Mouse (Mus musculus): ENCODE measurements at regions not wholly inside any gene's neighbourhood (a gene's known extent, or its start where the extent isn't known, plus 50 kb on each side); places are given as distances from the start of the nearest gene placed in this dataset.
"Not testable (repeated sequence)": the region's sequence is repeated elsewhere in the genome, so short reads cannot be mapped to it uniquely, and the experiment has no call there.

DNA sequence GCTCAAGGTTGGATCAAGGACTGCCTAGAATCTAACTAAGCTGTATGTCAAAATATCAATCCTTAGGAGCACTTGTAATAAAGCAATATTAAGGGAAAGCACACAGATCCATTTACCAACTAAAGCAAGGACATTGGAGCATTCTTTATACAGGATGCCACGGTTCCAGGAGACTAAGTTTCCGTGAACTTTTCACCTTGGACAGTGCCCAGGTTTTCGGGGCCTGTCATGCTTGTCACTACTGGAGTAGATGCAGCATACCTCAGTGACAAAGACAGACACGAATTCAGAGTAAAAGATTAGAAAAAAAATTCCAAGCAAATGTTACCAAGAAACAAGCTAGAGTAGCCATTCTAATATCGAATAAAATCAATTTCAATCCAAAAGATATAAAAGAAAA, 543.6 kb downstream of the Slitrk5 start:
- intact Hi-C loops (cut with DNase I) = not testable (repeated sequence)

DNA sequence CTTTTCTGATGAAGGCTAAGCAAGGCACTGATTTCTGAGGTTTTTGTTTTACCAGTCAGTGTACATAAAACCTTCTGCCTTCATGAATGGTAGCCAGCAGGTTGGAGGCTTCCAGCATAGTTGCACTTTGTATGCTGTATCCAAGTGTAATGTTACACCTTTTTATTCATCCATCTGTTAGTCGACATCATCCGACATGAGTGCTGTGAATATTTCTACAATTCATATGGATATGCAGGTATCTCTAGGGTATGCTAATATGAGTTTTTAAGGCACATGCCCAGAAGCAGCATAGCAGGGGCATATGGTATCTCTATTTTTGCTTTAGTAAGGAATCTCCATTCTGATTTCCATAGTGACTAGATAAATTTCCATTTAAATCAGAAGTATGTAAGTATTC, 555.6 kb downstream of the Slitrk5 start:
- DNase-seq (ENCODE audit: low spot score in 2 of 2) = peak in 1 of 2 experiments; percentile 8
- intact Hi-C loops (cut with DNase I) = no loop called here

More for the DNA sequence above, 543.6 kb downstream of the Slitrk5 start:
- not testable (repeated sequence) for DNase-seq (ENCODE audit: low spot score in 2 of 2)

DNA sequence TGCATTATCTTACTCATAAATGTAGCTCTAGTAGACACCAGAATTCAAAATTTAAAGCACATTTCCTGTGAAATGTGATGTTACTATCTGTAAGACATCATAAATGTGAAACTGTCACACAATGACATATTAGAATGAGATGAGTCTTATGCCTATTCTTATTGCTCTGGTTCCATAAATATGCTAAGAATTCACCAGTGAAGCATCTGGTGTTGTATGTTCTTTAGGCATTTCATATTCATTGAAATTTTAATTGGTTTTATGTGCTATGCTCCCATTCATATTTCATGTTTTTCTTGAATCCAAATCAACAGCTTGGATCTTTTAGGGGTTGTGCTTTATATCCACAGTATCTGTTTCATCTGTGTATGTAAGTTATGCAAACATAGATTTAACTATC, 564.6 kb downstream of the Slitrk5 start:
- intact Hi-C loops (cut with DNase I) = no loop called here
- no peak for DNase-seq (ENCODE audit: low spot score in 2 of 2)

DNA sequence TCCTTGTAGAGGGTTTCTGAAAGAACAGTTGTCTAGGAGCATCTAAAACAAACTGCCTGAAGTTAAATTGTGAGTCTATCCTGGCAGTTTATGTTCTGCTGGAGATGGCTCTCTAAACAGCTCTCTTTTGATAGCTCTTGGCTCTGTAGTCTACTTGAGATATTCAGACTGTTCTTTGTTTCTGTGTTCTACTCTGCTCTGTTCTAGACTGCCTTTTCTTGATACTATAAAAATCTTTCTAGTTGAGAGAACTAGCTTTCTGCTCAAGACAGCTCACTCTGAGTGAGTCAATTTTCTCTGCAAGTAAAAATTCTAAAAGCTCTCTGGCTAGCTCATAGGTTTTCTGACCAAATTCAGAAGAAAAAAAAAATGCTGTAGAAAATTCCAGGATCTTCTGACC, 573.3 kb downstream of the Slitrk5 start:
- DNase-seq (ENCODE audit: low spot score in 2 of 2) = peak in 1 of 2 experiments; percentile 6
- intact Hi-C loops (cut with DNase I) = no loop called here

DNA sequence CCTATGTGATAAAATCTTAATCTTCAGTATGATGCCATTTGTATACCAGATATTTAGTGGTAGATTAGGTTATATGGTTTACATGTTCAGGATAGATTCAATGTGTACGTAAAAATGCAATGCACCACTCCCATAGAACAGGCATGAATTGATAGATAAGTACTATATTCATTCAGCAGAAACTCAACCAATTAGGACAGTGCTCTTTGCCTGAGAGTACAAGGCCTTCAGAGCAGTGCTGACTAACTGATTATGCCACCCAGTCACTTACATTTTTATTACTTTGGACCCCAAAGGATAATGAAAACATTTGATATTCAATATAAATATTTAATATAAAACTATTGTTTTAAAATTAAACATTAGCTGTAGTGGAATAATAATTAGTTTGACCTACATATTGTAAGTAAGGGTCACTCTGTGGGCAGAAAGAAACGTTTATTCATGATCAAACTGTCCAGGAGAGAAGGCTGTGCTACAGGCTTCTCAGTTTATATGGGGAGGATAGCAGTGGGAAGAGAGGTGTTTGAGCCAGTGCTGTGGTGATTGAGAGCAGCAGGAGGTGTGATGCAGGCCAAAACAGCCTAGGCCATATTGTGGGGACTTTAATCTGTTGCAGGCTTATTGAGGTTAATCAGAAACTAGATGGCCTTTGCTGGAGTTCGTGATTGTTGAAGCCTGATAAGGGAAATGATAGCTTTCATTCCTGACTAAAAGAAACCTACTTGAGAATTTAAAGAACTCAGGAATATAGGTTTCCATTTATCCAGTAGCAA, 623.3 kb downstream of the Slitrk5 start:
- DNase-seq (ENCODE audit: low spot score in 2 of 2) = no peak
- intact Hi-C loops (cut with DNase I) = no loop called here

DNA sequence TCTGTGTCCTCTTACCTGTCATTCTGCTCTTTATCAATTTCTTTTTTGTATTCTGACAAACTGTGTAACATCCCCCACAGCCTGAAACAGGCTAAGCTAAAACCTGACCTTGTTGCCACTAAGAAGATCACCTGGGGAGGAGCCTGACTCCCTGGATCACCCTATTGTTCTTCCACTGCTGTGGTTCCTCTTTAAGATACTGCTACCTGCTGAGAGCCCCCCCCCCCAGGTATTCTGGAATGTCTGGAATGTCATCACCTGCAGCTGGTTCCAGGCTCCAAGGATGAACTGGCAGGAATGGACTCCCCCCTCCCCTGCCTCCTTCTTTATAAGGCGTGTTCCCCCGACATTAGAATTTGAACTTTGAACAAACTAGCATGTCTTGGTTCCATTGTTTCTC, 650.7 kb downstream of the Slitrk5 start:
- no peak for DNase-seq (ENCODE audit: low spot score in 2 of 2)
- intact Hi-C loops (cut with DNase I) = no loop called here
